Mouse (Mus musculus) spleen, postnatal 4 days (tissue): ENCODE measurements around the gene D1Pas1.

Experiments used
- DNase-seq, 2 experiments: peaks; one replicate each; pipeline ENCODE4 v3.0.0; 2022; ENCODE audit warnings: low spot score in 2 of 2

The D1Pas1 gene

GRCm38 (mm10) chr1:186967201-186967812 lies at the start of gene D1Pas1:
Gene D1Pas1 (plus strand): TSS chr1:186967416.
- peak in 1 of 2 experiments; percentile 61 for DNase-seq

GRCm38 (mm10) chr1:186922489-186923370 lies 44.5 kb upstream of the D1Pas1 start:
- no peak for DNase-seq

GRCm38 (mm10) chr1:186924027-186924426 lies 43.2 kb upstream of the D1Pas1 start:
- DNase-seq: no peak

- no peak for DNase-seq
Measured at GRCm38 (mm10) chr1:186925411-186925810, 41.8 kb upstream of the D1Pas1 start.

- DNase-seq: no peak
Measured at GRCm38 (mm10) chr1:186926316-186926949, 40.8 kb upstream of the D1Pas1 start.

- DNase-seq: no peak
Measured at GRCm38 (mm10) chr1:186926950-186927316, 40.3 kb upstream of the D1Pas1 start.

- DNase-seq: no peak
Measured at GRCm38 (mm10) chr1:186927494-186927893, 39.7 kb upstream of the D1Pas1 start.

GRCm38 (mm10) chr1:186930160-186930887 lies 36.9 kb upstream of the D1Pas1 start:
- no peak for DNase-seq

GRCm38 (mm10) chr1:186930888-186931233 lies 36.4 kb upstream of the D1Pas1 start:
- DNase-seq: no peak

GRCm38 (mm10) chr1:186934205-186934604 lies 33.0 kb upstream of the D1Pas1 start:
- DNase-seq: no peak

- DNase-seq: no peak
Measured at GRCm38 (mm10) chr1:186952381-186952780, 14.8 kb upstream of the D1Pas1 start.

GRCm38 (mm10) chr1:186954591-186954990 lies 12.6 kb upstream of the D1Pas1 start:
- DNase-seq: no peak

GRCm38 (mm10) chr1:186959380-186959779 lies 7.8 kb upstream of the D1Pas1 start:
- DNase-seq: no peak

- DNase-seq: no peak
Measured at GRCm38 (mm10) chr1:186964143-186964875, 2.9 kb upstream of the D1Pas1 start.

- no peak for DNase-seq
Measured at GRCm38 (mm10) chr1:186967926-186968325, 710 bp downstream of the D1Pas1 start.

- no peak for DNase-seq
Measured at GRCm38 (mm10) chr1:186976937-186977540, 9.8 kb downstream of the D1Pas1 start.

- DNase-seq: no peak
Measured at GRCm38 (mm10) chr1:186977801-186978200, 10.6 kb downstream of the D1Pas1 start.

- no peak for DNase-seq
Measured at GRCm38 (mm10) chr1:186979465-186979864, 12.2 kb downstream of the D1Pas1 start.

GRCm38 (mm10) chr1:186980503-186980902 lies 13.3 kb downstream of the D1Pas1 start:
- no peak for DNase-seq

- DNase-seq: no peak
Measured at GRCm38 (mm10) chr1:186985131-186985530, 17.9 kb downstream of the D1Pas1 start.

GRCm38 (mm10) chr1:186986086-186986485 lies 18.9 kb downstream of the D1Pas1 start:
- DNase-seq: no peak
